ENCODE assay signal across 16 mouse cellular contexts in the genomic region with DNA sequence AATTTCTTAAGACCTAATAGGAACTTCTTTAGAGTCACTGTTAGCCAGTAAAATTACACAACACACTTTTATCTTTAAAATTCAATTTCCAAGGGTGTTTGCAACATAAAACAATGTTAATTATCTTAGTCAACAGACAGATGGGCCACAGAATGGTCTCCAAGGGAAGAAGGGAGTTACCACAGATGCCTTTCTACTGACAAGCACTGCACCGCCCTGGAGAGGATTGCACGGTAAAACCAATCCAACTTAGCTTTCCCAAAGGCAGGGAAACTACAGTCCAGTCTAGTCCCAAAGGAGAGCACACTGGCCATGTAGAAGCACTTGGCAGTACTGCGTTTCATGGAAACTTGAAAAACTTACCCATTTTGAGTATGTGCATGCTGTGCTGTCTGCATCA.
"Had no signal": no experiment of that assay in that cellular context is flagged by ENCODE, and none has a peak within 500 bp of the region (broad histone marks: within the 10 kb centered on the region; RNA-seq: fewer than 3 reads in every experiment).

No protein-coding gene starts in this region.

- H3K9ac ChIP-seq: liver, embryonic 12.5 days; liver, postnatal 0 days; lung, embryonic 15.5 days; neural tube, embryonic 12.5 days; stomach, embryonic 15.5 days had no signal

- H3K27me3 ChIP-seq: liver, embryonic 12.5 days; lung, embryonic 15.5 days; neural tube, embryonic 12.5 days; stomach, embryonic 15.5 days had no signal

- H3K4me1 ChIP-seq: lung, embryonic 15.5 days; stomach, embryonic 15.5 days had no signal

- H3K27ac ChIP-seq: left cerebral cortex, adult 2 months; limb, embryonic 10.5 days; liver, embryonic 12.5 days; lung, embryonic 15.5 days; macrophage; neural tube, embryonic 12.5 days; stomach, embryonic 15.5 days had no signal

- H3K36me3 ChIP-seq: limb, embryonic 10.5 days; liver, embryonic 12.5 days; lung, embryonic 15.5 days; neural tube, embryonic 12.5 days; stomach, embryonic 15.5 days had no signal

- DNase-seq: kidney, adult 18-20 months; kidney, postnatal 10 days; kidney, postnatal 4 days; liver, postnatal 0 days; lung, postnatal 14 days; midbrain, embryonic 14.5 days; spleen, adult 18-20 months; thymus, adult 2 months; thymus, postnatal 25 days had no signal

- H3K4me3 ChIP-seq: left cerebral cortex, adult 2 months; limb, embryonic 10.5 days; liver, embryonic 12.5 days; lung, embryonic 15.5 days; neural tube, embryonic 12.5 days; stomach, embryonic 15.5 days had no signal

- H3K9me3 ChIP-seq: limb, embryonic 10.5 days; liver, embryonic 12.5 days; lung, embryonic 15.5 days; neural tube, embryonic 12.5 days; stomach, embryonic 15.5 days had no signal
